Mouse (Mus musculus): Measurements from ENCODE around the gene Dlgap4. TPM values are rescaled to one million over a fixed set of nuclear protein-coding genes. Genes with fewer than 3 reads are reported as not detected.

Gene Dlgap4
- polyA plus RNA-seq, 1 experiment from 2014 or later: 317 TPM

DNA sequence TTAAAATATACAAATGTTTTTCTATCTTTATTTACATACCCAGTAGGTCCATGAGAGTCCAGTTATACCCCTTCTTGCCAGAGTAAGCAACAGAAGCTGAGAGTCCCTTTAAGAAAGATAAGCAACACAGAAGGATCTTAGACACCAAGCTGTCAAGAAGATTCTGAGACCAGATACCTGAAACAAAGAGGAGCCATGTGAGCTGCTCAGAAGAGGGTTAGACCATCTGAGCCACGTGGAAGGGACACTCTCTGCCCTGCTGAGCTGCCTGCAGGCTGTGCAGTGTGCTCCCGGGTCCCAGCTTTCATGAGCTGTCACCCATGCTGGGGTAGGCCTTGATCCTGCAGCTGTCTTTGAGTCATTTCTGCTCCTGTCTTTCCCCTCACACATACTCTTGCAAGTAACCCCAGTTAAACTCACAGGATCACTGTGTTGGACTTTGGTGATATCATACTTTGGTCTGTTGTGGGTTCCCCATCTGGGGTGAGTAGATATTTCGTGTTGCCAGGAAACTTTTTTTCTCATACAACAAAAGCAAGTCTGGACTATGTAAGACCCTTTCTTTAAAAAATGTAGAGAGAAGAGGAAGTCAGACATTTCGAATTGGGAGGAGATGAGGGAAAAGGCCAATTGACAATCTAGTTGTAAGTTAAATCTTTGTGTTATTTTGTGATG lies 190.3 kb downstream of the Dlgap4 start:
- Histone ChIP-seq H3K27ac (replicated peaks) (no peak overlapping the region), H3K4me2 (replicated peaks) (no peak overlapping the region), H3K9ac (replicated peaks) (no peak overlapping the region), H3K4me3 (no peak overlapping the region), H3K9me3 (no peaks in the 10 kb centered on the region), H3K27me3 (no peaks in the 10 kb centered on the region), H3K4me1 (no peaks in the 10 kb centered on the region), H3K36me3 (no peaks in the 10 kb centered on the region)
- 67% methylated on average over 4 of the region's 4 CpGs for WGBS
- no peak for ATAC-seq (replicated peaks)

GRCm38 (mm10) chr2:156804589-156804988 lies 191.1 kb downstream of the Dlgap4 start:
- ATAC-seq (replicated peaks): no peak
- no peak overlapping the region for H3K27ac ChIP-seq (replicated peaks)
- no peak overlapping the region for H3K9ac ChIP-seq (replicated peaks)
- WGBS: 98% methylated on average over 4 of the region's 4 CpGs
- 0 out of 2 replicates have a peak, but pooled peaks cover under 1% of the 10 kb centered on the region for H3K4me1 ChIP-seq
- H3K4me2 ChIP-seq (replicated peaks): no peak overlapping the region
- no peak overlapping the region for H3K4me3 ChIP-seq
- H3K36me3 ChIP-seq: no peaks in the 10 kb centered on the region
- H3K27me3 ChIP-seq: no peaks in the 10 kb centered on the region
- H3K9me3 ChIP-seq: no peaks in the 10 kb centered on the region

GRCm38 (mm10) chr2:156806886-156807285 lies 193.4 kb downstream of the Dlgap4 start:
- no peak overlapping the region for H3K27ac ChIP-seq (replicated peaks)
- H3K27me3 ChIP-seq: no peaks in the 10 kb centered on the region
- H3K36me3 ChIP-seq: no peaks in the 10 kb centered on the region
- H3K4me2 ChIP-seq (replicated peaks): no peak overlapping the region
- WGBS: 78% methylated on average over 6 of the region's 6 CpGs
- ATAC-seq (replicated peaks): no peak
- no peaks in the 10 kb centered on the region for H3K9me3 ChIP-seq
- H3K4me1 ChIP-seq: 0 out of 2 replicates have a peak, but pooled peaks cover 3% of the 10 kb centered on the region
- H3K4me3 ChIP-seq: no peak overlapping the region
- no peak overlapping the region for H3K9ac ChIP-seq (replicated peaks)

GRCm38 (mm10) chr2:156809579-156809978 lies 196.1 kb downstream of the Dlgap4 start:
- Histone ChIP-seq H3K4me3 (no peak overlapping the region), H3K27me3 (no peaks in the 10 kb centered on the region), H3K4me2 (replicated peaks) (no peak overlapping the region), H3K36me3 (no peaks in the 10 kb centered on the region), H3K27ac (replicated peaks) (no peak overlapping the region), H3K4me1 (0 out of 2 replicates have a peak, but pooled peaks cover 3% of the 10 kb centered on the region), H3K9me3 (no peaks in the 10 kb centered on the region), H3K9ac (replicated peaks) (no peak overlapping the region)
- ATAC-seq (replicated peaks): no peak
- WGBS: 63% methylated on average over 2 of the region's 2 CpGs

GRCm38 (mm10) chr2:156810716-156811115 lies 197.2 kb downstream of the Dlgap4 start:
- H3K4me1 ChIP-seq: 0 out of 2 replicates have a peak, but pooled peaks cover 3% of the 10 kb centered on the region
- no peak overlapping the region for H3K9ac ChIP-seq (replicated peaks)
- no peaks in the 10 kb centered on the region for H3K9me3 ChIP-seq
- 100% methylated on average over 10 of the region's 10 CpGs for WGBS
- H3K27me3 ChIP-seq: no peaks in the 10 kb centered on the region
- no peak overlapping the region for H3K27ac ChIP-seq (replicated peaks)
- H3K4me2 ChIP-seq (replicated peaks): no peak overlapping the region
- no peak overlapping the region for H3K4me3 ChIP-seq
- H3K36me3 ChIP-seq: no peaks in the 10 kb centered on the region
- ATAC-seq (replicated peaks): no peak

DNA sequence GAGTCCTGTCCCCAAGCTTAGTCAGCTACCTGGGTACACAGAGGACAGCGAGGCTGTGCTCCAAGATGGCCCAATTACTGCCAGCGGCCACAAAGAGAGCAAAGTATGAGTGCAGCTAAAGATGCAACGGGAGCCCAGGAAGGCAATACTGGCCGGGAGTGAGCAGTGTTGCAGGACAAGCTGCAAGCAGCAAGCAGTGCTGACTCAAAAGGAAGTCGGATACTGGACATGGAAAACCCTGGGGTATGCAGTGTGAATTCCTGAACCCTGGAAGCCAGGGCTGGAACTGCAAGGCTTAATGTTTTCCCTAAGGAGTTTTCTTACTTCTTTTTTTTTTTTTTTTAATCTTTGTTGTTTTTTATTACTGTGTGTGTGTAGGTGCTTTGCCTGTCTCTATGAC lies 198.1 kb downstream of the Dlgap4 start:
- no peak overlapping the region for H3K27ac ChIP-seq (replicated peaks)
- H3K9ac ChIP-seq (replicated peaks): no peak overlapping the region
- H3K36me3 ChIP-seq: no peaks in the 10 kb centered on the region
- H3K4me3 ChIP-seq: no peak overlapping the region
- ATAC-seq (replicated peaks): no peak
- H3K4me1 ChIP-seq: 0 out of 2 replicates have a peak, but pooled peaks cover 3% of the 10 kb centered on the region
- H3K4me2 ChIP-seq (replicated peaks): no peak overlapping the region
- 76% methylated on average over 5 of the region's 5 CpGs for WGBS
- H3K27me3 ChIP-seq: no peaks in the 10 kb centered on the region
- no peaks in the 10 kb centered on the region for H3K9me3 ChIP-seq

Other genes with a start within 250 kb of the Dlgap4 start
- 11.2 and 11.4 TPM in 2 replicates for gene Epb41l1, start 192.8 kb upstream of the Dlgap4 start, polyA plus RNA-seq (2015; fragmentation: Nextera tagmentation; extraction: Ambion mirVana)
- 44.5 and 44.6 TPM in 2 replicates for gene Aar2, start 66.1 kb upstream of the Dlgap4 start, polyA plus RNA-seq (2015; fragmentation: Nextera tagmentation; extraction: Ambion mirVana)
- gene Myl9, start 161.7 kb downstream of the Dlgap4 start, polyA plus RNA-seq (2015; fragmentation: Nextera tagmentation; extraction: Ambion mirVana): 32.2 and 34.2 TPM in 2 replicates
- gene Tgif2, start 226.3 kb downstream of the Dlgap4 start, polyA plus RNA-seq (2015; fragmentation: Nextera tagmentation; extraction: Ambion mirVana): 42.4 and 45.2 TPM in 2 replicates
- 11.2 and 12.1 TPM in 2 replicates for gene 4930518I15Rik, start 244.2 kb downstream of the Dlgap4 start, polyA plus RNA-seq (2015; fragmentation: Nextera tagmentation; extraction: Ambion mirVana)
- gene Rab5if, start 249.4 kb downstream of the Dlgap4 start, polyA plus RNA-seq (2015; fragmentation: Nextera tagmentation; extraction: Ambion mirVana): 144 and 145 TPM in 2 replicates

Measured in forebrain, embryonic 15.5 days (tissue).